Mouse (Mus musculus): ENCODE measurements at regions not wholly inside any gene's neighbourhood (a gene's known extent, or its start where the extent isn't known, plus 50 kb on each side); places are given as distances from the start of the nearest gene placed in this dataset.

- no peak for ATAC-seq
Observed at GRCm38 (mm10) chr1:27895333-27895732, 884.7 kb downstream of the Gm597 start.

GRCm38 (mm10) chr1:27883771-27884170 lies 896.3 kb downstream of the Gm597 start:
- H3K27ac ChIP-seq (ENCODE audit: low read depth, low read length): no peak overlapping the region
- ATAC-seq: no peak
- no peaks in the 10 kb centered on the region for H3K27me3 ChIP-seq (replicated peaks; ENCODE audit: control insufficient read depth, insufficient read depth, low read length)
- H3K4me2 ChIP-seq (ENCODE audit: low read length): no peak overlapping the region
- no peak overlapping the region for H3K9ac ChIP-seq (ENCODE audit: low read length)
- H3K4me3 ChIP-seq (ENCODE audit: low read depth, low read length): no peak overlapping the region
- H3K9me3 ChIP-seq (replicated peaks; ENCODE audit: control insufficient read depth, low read length): no peaks in the 10 kb centered on the region
- no peaks in the 10 kb centered on the region for H3K36me3 ChIP-seq (ENCODE audit: control insufficient read depth, insufficient read depth, low read length)
- H3K4me1 ChIP-seq (ENCODE audit: control insufficient read depth, insufficient read depth, low read length): no peaks in the 10 kb centered on the region
- DNase-seq (ENCODE audit: low spot score): no peak

More at GRCm38 (mm10) chr1:27895333-27895732, 884.7 kb downstream of the Gm597 start:
- no peaks in the 10 kb centered on the region for H3K27me3 ChIP-seq (replicated peaks; ENCODE audit: control insufficient read depth, insufficient read depth, low read length)
- H3K4me3 ChIP-seq (ENCODE audit: low read depth, low read length): no peak overlapping the region
- no peak overlapping the region for H3K9ac ChIP-seq (ENCODE audit: low read length)
- H3K4me1 ChIP-seq (ENCODE audit: control insufficient read depth, insufficient read depth, low read length): no peaks in the 10 kb centered on the region
- no peak overlapping the region for H3K4me2 ChIP-seq (ENCODE audit: low read length)
- peak; percentile 24 for DNase-seq (ENCODE audit: low spot score)
- H3K9me3 ChIP-seq (replicated peaks; ENCODE audit: control insufficient read depth, low read length): no peaks in the 10 kb centered on the region
- no peak overlapping the region for H3K27ac ChIP-seq (ENCODE audit: low read depth, low read length)
- 89% methylated on average over 1 of the region's 1 CpGs for WGBS
- H3K36me3 ChIP-seq (ENCODE audit: control insufficient read depth, insufficient read depth, low read length): no peaks in the 10 kb centered on the region

Measured in forebrain, embryonic 14.5 days (tissue).